8 mouse cellular contexts compared by ENCODE assay signal in genomic region chr9:37488041-37488440, GRCm38 (mm10). TPM values are rescaled to one million over a fixed set of nuclear protein-coding genes. Genes with fewer than 3 reads are reported as not detected.
DNase-seq lines count a peak whose midpoint lies in the region; ATAC-seq and TF ChIP-seq lines count a peak whose summit lies in the region.

No protein-coding gene starts in this region.

- no peak for TF ChIP-seq EP300 in heart, adult 2 months (IDR thresholded peaks at IDR 0.05; ENCODE audit: insufficient read depth, low read depth, low read length)
- TF ChIP-seq EP300 in liver, postnatal 0 days (IDR thresholded peaks at IDR 0.05; ENCODE audit: low read depth): no peak

- peak overlapping the region; percentile 65 for H3K4me3 ChIP-seq in heart, adult 2 months
- peak overlapping the region; percentile 89 to 99 for H3K4me3 ChIP-seq in ES-E14 (ENCODE audit: insufficient read depth in 1 of 2, low read depth in 1 of 2, low read length in 2 of 2, poor library complexity in 1 of 2, severe bottlenecking in 1 of 2)
- peak overlapping the region; percentile 97 for H3K4me3 ChIP-seq in heart, embryonic 16.5 days (ENCODE audit: low read length)
- peak overlapping the region; percentile 96 for H3K4me3 ChIP-seq in liver, postnatal 0 days (ENCODE audit: low read depth, low read length)

- intact Hi-C loops in heart, adult 2 months (cut with DNase I): loop anchor here (1.0 to 2.0 kb wide), 2 partner anchors 39 to 125 kb away; partner anchors contain the start of gene Spa17
- intact Hi-C loops in left cerebral cortex, postnatal 4 days (cut with DNase I): no loop called here

- 41% methylated on average over 4 of the region's 4 CpGs for WGBS in heart, adult 2 months
- 42% methylated on average over 4 of the region's 4 CpGs for WGBS in heart, embryonic 16.5 days
- 56% methylated on average over 4 of the region's 4 CpGs for WGBS in liver, postnatal 0 days (ENCODE audit: insufficient replicate concordance)

- H3K79me2 ChIP-seq in heart, adult 2 months (replicated peaks; ENCODE audit: control insufficient read depth, insufficient read depth, low read length): no peaks in the 10 kb centered on the region; the same call in 1 of the 2 replicates

- ATAC-seq in heart, embryonic 16.5 days (replicated peaks; ENCODE audit: extremely low read depth, insufficient read depth, low FRiP score): no peak
- no peak for ATAC-seq in liver, postnatal 0 days
- no peak for ATAC-seq in megakaryocyte progenitor cell, adult 5-6 weeks (replicated peaks; ENCODE audit: poor library complexity)

- no peak for DNase-seq in heart, adult 2 months
- no peak for DNase-seq in heart, adult 9 months (ENCODE audit: low spot score in 2 of 2)
- no peak for DNase-seq in ES-E14 (ENCODE audit: low read depth, low spot score)
- no peak for DNase-seq in liver, postnatal 0 days
- no peak for DNase-seq in left cerebral cortex, postnatal 4 days
- DNase-seq in gastrocnemius, postnatal 25 days: no peak

- TF ChIP-seq CTCF in heart, adult 2 months (IDR thresholded peaks at IDR 0.05): no peak
- no peak for TF ChIP-seq CTCF in liver, postnatal 0 days (IDR thresholded peaks at IDR 0.05; ENCODE audit: low read depth)

- H3K36me3 ChIP-seq in heart, adult 2 months (ENCODE audit: control insufficient read depth, insufficient read depth, low read length): peaks cover 2% of the 10 kb centered on the region
- no peaks in the 10 kb centered on the region for H3K36me3 ChIP-seq in ES-E14 (ENCODE audit: control insufficient read depth, insufficient read depth, low read length, poor library complexity, severe bottlenecking)
- H3K36me3 ChIP-seq in heart, embryonic 16.5 days (ENCODE audit: control insufficient read depth, insufficient read depth): no peaks in the 10 kb centered on the region
- H3K36me3 ChIP-seq in liver, postnatal 0 days (replicated peaks; ENCODE audit: insufficient read depth, low read length): no peaks in the 10 kb centered on the region

- in situ Hi-C loops in ES-E14 (cut with MboI; ENCODE audit: low sequenced_read_pairs in 2 of 2, unreplicated experiment in 2 of 2): no loop called here

- peaks cover 3% of the 10 kb centered on the region for H3K4me1 ChIP-seq in heart, adult 2 months (ENCODE audit: control insufficient read depth, insufficient read depth, low read length)
- peaks cover 9 to 19% of the 10 kb centered on the region in 2 experiments; a peak in 3 of 4 replicates for H3K4me1 ChIP-seq in ES-E14 (ENCODE audit: control insufficient read depth in 2 of 2, insufficient read depth in 2 of 2, low read length in 2 of 2, poor library complexity in 1 of 2)
- peaks cover 12% of the 10 kb centered on the region for H3K4me1 ChIP-seq in heart, embryonic 16.5 days (ENCODE audit: control insufficient read depth, insufficient read depth, low read length)
- H3K4me1 ChIP-seq in liver, postnatal 0 days (ENCODE audit: insufficient read depth): peaks cover 14% of the 10 kb centered on the region

- TF ChIP-seq POLR2A in heart, adult 2 months (IDR thresholded peaks at IDR 0.05; ENCODE audit: insufficient read depth, low read depth, low read length): no peak

- peak overlapping the region; percentile 99 for H3K27ac ChIP-seq in heart, adult 2 months
- H3K27ac ChIP-seq in ES-E14 (ENCODE audit: insufficient read depth, low read depth, low read length, poor library complexity, severe bottlenecking): peak overlapping the region; percentile 99; the same call in 1 of the 2 replicates
- H3K27ac ChIP-seq in heart, embryonic 16.5 days (ENCODE audit: low read length): peak overlapping the region; percentile 99
- H3K27ac ChIP-seq in liver, postnatal 0 days (ENCODE audit: low read depth): peak overlapping the region; percentile 99

- H3K9me3 ChIP-seq in ES-E14 (ENCODE audit: control insufficient read depth, insufficient read depth, low read depth, low read length): no peaks in the 10 kb centered on the region
- no peaks in the 10 kb centered on the region for H3K9me3 ChIP-seq in heart, embryonic 16.5 days (replicated peaks; ENCODE audit: control insufficient read depth, low read length)
- H3K9me3 ChIP-seq in liver, postnatal 0 days (ENCODE audit: low read length): no peaks in the 10 kb centered on the region

- H3K4me2 ChIP-seq in heart, embryonic 16.5 days (ENCODE audit: low read depth, low read length): peak overlapping the region; percentile 67
- H3K4me2 ChIP-seq in liver, postnatal 0 days (ENCODE audit: low read depth, low read length): peak overlapping the region; percentile 98

- no peak overlapping the region for H3K9ac ChIP-seq in heart, adult 2 months (ENCODE audit: low read depth, low read length)
- peak overlapping the region; percentile 98; the same call in 1 of the 2 replicates for H3K9ac ChIP-seq in ES-E14 (ENCODE audit: insufficient read depth, low read depth, low read length, poor library complexity, severe bottlenecking)
- peak overlapping the region; percentile 93 for H3K9ac ChIP-seq in heart, embryonic 16.5 days (ENCODE audit: low read length)
- peak overlapping the region; percentile 90; the same call in 1 of the 2 replicates for H3K9ac ChIP-seq in liver, postnatal 0 days (replicated peaks)

- no peaks in the 10 kb centered on the region for H3K27me3 ChIP-seq in heart, adult 2 months (ENCODE audit: control insufficient read depth, insufficient read depth, low read length)
- H3K27me3 ChIP-seq in heart, embryonic 16.5 days (ENCODE audit: control insufficient read depth, insufficient read depth, low read length): no peaks in the 10 kb centered on the region
- no peaks in the 10 kb centered on the region for H3K27me3 ChIP-seq in liver, postnatal 0 days (ENCODE audit: insufficient read depth, low read length)

TF ChIP-seq in ES-E14, 5 proteins besides CTCF, POLR2A, EP300 and RAD21:
- TF ChIP-seq ZC3H11A (IDR thresholded peaks at IDR 0.05; ENCODE audit: borderline replicate concordance, low read depth, low read length) (no peak), ZNF384 (IDR thresholded peaks at IDR 0.05; ENCODE audit: low read depth, low read length) (no peak), CHD2 (IDR thresholded peaks at IDR 0.05; ENCODE audit: low read depth, low read length) (no peak), MAFK (IDR thresholded peaks at IDR 0.05; ENCODE audit: insufficient read depth, low read depth, low read length) (no peak), HCFC1 (IDR thresholded peaks at IDR 0.05; ENCODE audit: borderline replicate concordance, insufficient read depth, low read length) (no peak)

RNA-seq across cellular contexts. Expression of gene Msantd2, which starts 1.1 kb away (rescaled TPM):
- 1 to 10 TPM; 6.4 to 7.1 TPM for total RNA-seq in heart, adult 2 months (2021)
- 10.7 and 12.8 TPM in 2 replicates for polyA plus RNA-seq in heart, adult 2 months (2012; rRNA removed)
- total RNA-seq in ES-E14 (2012; rRNA removed): 66.9 and 81.3 TPM in 2 replicates
- 11.1 and 11.4 TPM in 2 replicates for polyA plus RNA-seq in heart, embryonic 16.5 days (2015; fragmentation: Nextera tagmentation; extraction: Ambion mirVana)
- polyA plus RNA-seq in liver, postnatal 0 days (2015; fragmentation: Nextera tagmentation; extraction: Ambion mirVana): 3.0 and 3.3 TPM in 2 replicates
- total RNA-seq in left cerebral cortex, postnatal 4 days (2021): 10 to 100 TPM; 45.4 to 56.0 TPM
- 14.8 and 18.3 TPM in 2 replicates for total RNA-seq in megakaryocyte progenitor cell, adult 5-6 weeks (2015)
- 21.9 and 40.8 TPM in 2 replicates for total RNA-seq in megakaryocyte progenitor cell, adult 5-6 weeks (2017)
- 1 to 10 TPM; 3.0 to 6.6 TPM for total RNA-seq in gastrocnemius, postnatal 25 days (2021)

RNA-seq across cellular contexts. Expression of gene Esam, which starts 39.8 kb away (rescaled TPM):
- 10 to 100 TPM; 58.5 to 81.3 TPM for total RNA-seq in heart, adult 2 months (2021)
- polyA plus RNA-seq in heart, adult 2 months (2012; rRNA removed): 77.1 and 87.2 TPM in 2 replicates
- total RNA-seq in ES-E14 (2012; rRNA removed): 6.5 and 6.9 TPM in 2 replicates
- polyA plus RNA-seq in heart, embryonic 16.5 days (2015; fragmentation: Nextera tagmentation; extraction: Ambion mirVana): 92.1 and 101 TPM in 2 replicates
- 16.2 and 18.2 TPM in 2 replicates for polyA plus RNA-seq in liver, postnatal 0 days (2015; fragmentation: Nextera tagmentation; extraction: Ambion mirVana)
- 10 to 100 TPM; 30.8 to 30.9 TPM for total RNA-seq in left cerebral cortex, postnatal 4 days (2021)
- total RNA-seq in megakaryocyte progenitor cell, adult 5-6 weeks (2015): 0.34 and 0.94 TPM in 2 replicates
- 0.29 and 0.57 TPM in 2 replicates for total RNA-seq in megakaryocyte progenitor cell, adult 5-6 weeks (2017)
- 10 to 100 TPM; 17.0 to 26.7 TPM for total RNA-seq in gastrocnemius, postnatal 25 days (2021)

RNA-seq across cellular contexts. Expression of gene Vsig2, which starts 51.0 kb away (rescaled TPM):
- 1 to 10 TPM; 2.5 to 4.9 TPM for total RNA-seq in heart, adult 2 months (2021)
- polyA plus RNA-seq in heart, adult 2 months (2012; rRNA removed): 16.0 and 21.1 TPM in 2 replicates
- total RNA-seq in ES-E14 (2012; rRNA removed): 4.8 and 6.7 TPM in 2 replicates
- 2.1 and 5.3 TPM in 2 replicates for polyA plus RNA-seq in heart, embryonic 16.5 days (2015; fragmentation: Nextera tagmentation; extraction: Ambion mirVana)
- polyA plus RNA-seq in liver, postnatal 0 days (2015; fragmentation: Nextera tagmentation; extraction: Ambion mirVana): 0.88 and 1.3 TPM in 2 replicates
- total RNA-seq in left cerebral cortex, postnatal 4 days (2021): 1 to 10 TPM; 3.4 TPM
- not detected in 2 replicates for total RNA-seq in megakaryocyte progenitor cell, adult 5-6 weeks (2015)
- not detected in 2 replicates for total RNA-seq in megakaryocyte progenitor cell, adult 5-6 weeks (2017)
- 1 to 10 TPM; 1.1 to 2.4 TPM for total RNA-seq in gastrocnemius, postnatal 25 days (2021)

RNA-seq across cellular contexts. Expression of gene Robo3, which starts 55.0 kb away (rescaled TPM):
- not detected for total RNA-seq in heart, adult 2 months (2021)
- 0.29 TPM in 1 of 2 replicates, not detected in the other for polyA plus RNA-seq in heart, adult 2 months (2012; rRNA removed)
- total RNA-seq in ES-E14 (2012; rRNA removed): 1.2 and 1.4 TPM in 2 replicates
- not detected in 2 replicates for polyA plus RNA-seq in heart, embryonic 16.5 days (2015; fragmentation: Nextera tagmentation; extraction: Ambion mirVana)
- polyA plus RNA-seq in liver, postnatal 0 days (2015; fragmentation: Nextera tagmentation; extraction: Ambion mirVana): 0.05 and 0.06 TPM in 2 replicates
- 1 to 10 TPM; 6.1 to 6.6 TPM for total RNA-seq in left cerebral cortex, postnatal 4 days (2021)
- total RNA-seq in megakaryocyte progenitor cell, adult 5-6 weeks (2015): 0.07 and 0.32 TPM in 2 replicates
- total RNA-seq in megakaryocyte progenitor cell, adult 5-6 weeks (2017): 0.10 TPM in 1 of 2 replicates, not detected in the other
- total RNA-seq in gastrocnemius, postnatal 25 days (2021): not detected
